Mouse (Mus musculus): ENCODE measurements around the gene Gm853.

GRCm38 (mm10) chr4:130161349-130161748, 60.9 kb downstream of the Gm853 start:
- TF ChIP-seq CTCF (IDR thresholded peaks at IDR 0.05; ENCODE audit: low read depth) (no peak), EP300 (IDR thresholded peaks at IDR 0.05; ENCODE audit: low read depth) (peak; percentile 41; the same call in 1 of the 2 replicates)
